Mouse (Mus musculus): ENCODE measurements around the gene Vps45.

Vps45 gene

GRCm38 (mm10) chr3:95985209-95986000 lies 72.9 kb downstream of the Vps45 start:
- CTCF ChIA-PET: interaction anchor here in 3 of 4 experiments (0.6 to 1.8 kb wide), 5 partner anchors 9 to 1102 kb away, joined by 3 to 14 read pairs (median 4); no protein-coding TSS in a partner anchor
- POLR2A ChIA-PET: interaction anchor here in 3 of 4 experiments (0.6 to 2.6 kb wide), 17 partner anchors 9 to 429 kb away, joined by 3 to 17 read pairs (median 4); partner anchors contain the start of genes Mrps21 (in 2 of the 3), Plekho1 (in 2 of the 3), Bola1 (in 1 of the 3) and Hist2h2ab (in 1 of the 3)

GRCm38 (mm10) chr3:95982129-95982528 lies 76.1 kb downstream of the Vps45 start:
- ChIA-PET POLR2A (interaction anchor here in 1 of 4 experiments (0.6 to 1.7 kb wide), 2 partner anchors 13 to 76 kb away, joined by 3 read pairs; partner anchors contain the start of gene Vps45), CTCF (interaction anchor here in 1 of 4 experiments (1.9 kb wide), 1 partner anchor 15 kb away, joined by 4 read pairs; no protein-coding TSS in a partner anchor)

GRCm38 (mm10) chr3:95980276-95980970 lies 77.8 kb downstream of the Vps45 start:
- ChIA-PET CTCF (interaction anchor here in 2 of 4 experiments (0.9 to 1.4 kb wide), 2 partner anchors 14 to 17 kb away, joined by 3 to 5 read pairs; no protein-coding TSS in a partner anchor), POLR2A (interaction anchor here in 2 of 4 experiments (0.6 to 1.4 kb wide), 6 partner anchors 9 to 190 kb away, joined by 3 to 4 read pairs (median 3); no protein-coding TSS in a partner anchor)

- POLR2A ChIA-PET: interaction anchor here in 2 of 4 experiments (0.6 to 1.2 kb wide), 7 partner anchors 12 to 162 kb away, joined by 3 to 6 read pairs (median 3); partner anchors contain the start of gene Vps45 (in 1 of the 2)
- CTCF ChIA-PET: interaction anchor here in 1 of 4 experiments (1.6 kb wide), 1 partner anchor 12 kb away, joined by 7 read pairs; no protein-coding TSS in a partner anchor
Measured at GRCm38 (mm10) chr3:95978265-95978664, 80.0 kb downstream of the Vps45 start.

- ChIA-PET CTCF (interaction anchor here in 3 of 4 experiments (0.6 to 1.6 kb wide), 7 partner anchors 10 to 171 kb away, joined by 3 to 13 read pairs (median 4); no protein-coding TSS in a partner anchor), POLR2A (interaction anchor here in 1 of 4 experiments (0.5 to 1.2 kb wide), 3 partner anchors 26 to 622 kb away, joined by 3 to 6 read pairs (median 4); partner anchors contain the start of gene Vps45)
Measured at GRCm38 (mm10) chr3:95977587-95977986, 80.7 kb downstream of the Vps45 start.

- POLR2A ChIA-PET: interaction anchor here in 2 of 4 experiments (0.5 to 1.4 kb wide), 7 partner anchors 9 to 622 kb away, joined by 3 to 6 read pairs (median 3); partner anchors contain the start of gene Vps45 (in 1 of the 2)
- CTCF ChIA-PET: interaction anchor here (0.6 to 1.6 kb wide), 9 partner anchors 9 to 171 kb away, joined by 3 to 13 read pairs (median 3); no protein-coding TSS in a partner anchor
Measured at GRCm38 (mm10) chr3:95977079-95977478, 81.2 kb downstream of the Vps45 start.

GRCm38 (mm10) chr3:95972873-95973634 lies 85.2 kb downstream of the Vps45 start:
- ChIA-PET CTCF (interaction anchor here in 3 of 4 experiments (0.6 to 3.4 kb wide), 7 partner anchors 9 to 305 kb away, joined by 3 to 8 read pairs (median 4); no protein-coding TSS in a partner anchor), POLR2A (interaction anchor here in 3 of 4 experiments (0.5 to 2.3 kb wide), 17 partner anchors 9 to 698 kb away, joined by 3 to 11 read pairs (median 3); no protein-coding TSS in a partner anchor)

GRCm38 (mm10) chr3:95972251-95972872 lies 85.9 kb downstream of the Vps45 start:
- POLR2A ChIA-PET: interaction anchor here in 3 of 4 experiments (0.6 to 2.3 kb wide), 14 partner anchors 9 to 697 kb away, joined by 3 to 11 read pairs (median 3); no protein-coding TSS in a partner anchor
- CTCF ChIA-PET: interaction anchor here (0.6 to 3.4 kb wide), 8 partner anchors 8 to 305 kb away, joined by 3 to 8 read pairs (median 4); no protein-coding TSS in a partner anchor

GRCm38 (mm10) chr3:95970661-95971060 lies 87.6 kb downstream of the Vps45 start:
- CTCF ChIA-PET: interaction anchor here in 1 of 4 experiments (0.6 to 0.7 kb wide), 2 partner anchors 111 to 115 kb away, joined by 4 to 5 read pairs; partner anchors contain the start of gene Prpf3
- POLR2A ChIA-PET: interaction anchor here in 1 of 4 experiments (0.6 kb wide), 1 partner anchor 327 kb away, joined by 4 read pairs; no protein-coding TSS in a partner anchor

GRCm38 (mm10) chr3:95969277-95969676 lies 89.0 kb downstream of the Vps45 start:
- ChIA-PET POLR2A (interaction anchor here in 1 of 4 experiments (1.0 kb wide), 1 partner anchor 89 kb away, joined by 3 read pairs; the partner anchor contains the start of gene Vps45), CTCF (interaction anchor here in 3 of 4 experiments (0.6 to 0.9 kb wide), 3 partner anchors 65 to 223 kb away, joined by 3 to 10 read pairs (median 3); partner anchors contain the start of gene Car14 (in 1 of the 3))

- POLR2A ChIA-PET: interaction anchor here (0.5 to 3.8 kb wide), 25 partner anchors 9 to 431 kb away, joined by 3 to 12 read pairs (median 3); partner anchors contain the start of genes Hist2h2bb (in 2 of the 4), Bola1 (in 1 of the 4), Hist2h2ab (in 1 of the 4) and Hist2h2ac (in 1 of the 4)
- CTCF ChIA-PET: interaction anchor here (0.6 to 2.2 kb wide), 42 partner anchors 9 to 631 kb away, joined by 3 to 15 read pairs (median 4); no protein-coding TSS in a partner anchor
Measured at GRCm38 (mm10) chr3:95965518-95966451, 92.5 kb downstream of the Vps45 start.

GRCm38 (mm10) chr3:95963681-95964080 lies 94.6 kb downstream of the Vps45 start:
- ChIA-PET CTCF (interaction anchor here (0.5 to 2.2 kb wide), 49 partner anchors 9 to 858 kb away, joined by 3 to 12 read pairs (median 4); partner anchors contain the start of genes Ciart (in 2 of the 4), Prpf3 (in 1 of the 4), Sf3b4 (in 1 of the 4) and Vps45 (in 1 of the 4)), POLR2A (interaction anchor here in 3 of 4 experiments (0.6 to 3.8 kb wide), 26 partner anchors 9 to 530 kb away, joined by 3 to 12 read pairs (median 4); partner anchors contain the start of genes Bola1 (in 2 of the 3), Ciart (in 2 of the 3), Hist2h2ab (in 2 of the 3) and Hist2h2ac (in 2 of the 3))

- CTCF ChIA-PET: interaction anchor here (0.5 to 2.2 kb wide), 38 partner anchors 10 to 858 kb away, joined by 3 to 11 read pairs (median 4); partner anchors contain the start of genes Ciart (in 2 of the 4), Prpf3 (in 1 of the 4), Sf3b4 (in 1 of the 4) and Vps45 (in 1 of the 4)
Measured at GRCm38 (mm10) chr3:95963230-95963629, 95.0 kb downstream of the Vps45 start.

GRCm38 (mm10) chr3:95962182-95962581 lies 96.1 kb downstream of the Vps45 start:
- ChIA-PET CTCF (interaction anchor here in 1 of 4 experiments (0.6 to 3.2 kb wide), 3 partner anchors 24 to 316 kb away, joined by 3 to 16 read pairs (median 4); no protein-coding TSS in a partner anchor), POLR2A (interaction anchor here in 1 of 4 experiments (1.8 kb wide), 1 partner anchor 80 kb away, joined by 4 read pairs; no protein-coding TSS in a partner anchor)

More at GRCm38 (mm10) chr3:95963230-95963629, 95.0 kb downstream of the Vps45 start:
- POLR2A ChIA-PET: interaction anchor here in 2 of 4 experiments (0.8 to 3.8 kb wide), 22 partner anchors 8 to 306 kb away, joined by 3 to 12 read pairs (median 4); partner anchors contain the start of genes Bola1 (in 2 of the 2), Hist2h2ab (in 2 of the 2), Hist2h2ac (in 2 of the 2) and Hist2h2be (in 2 of the 2)

All from embryonic stem cell, embryonic (primary cell).